Mouse (Mus musculus) retina, adult 2 months (tissue): ENCODE data around the gene Ppp4r1.
A peak's percentile ranks its signal among the peaks of the same experiment; 100 is the strongest.

Experiments used
- DNase-seq: peaks from one replicate; pipeline ENCODE4 v3.0.0-alpha.2; 2012; ENCODE audit warnings: low read depth, low spot score

The Ppp4r1 gene

DNA sequence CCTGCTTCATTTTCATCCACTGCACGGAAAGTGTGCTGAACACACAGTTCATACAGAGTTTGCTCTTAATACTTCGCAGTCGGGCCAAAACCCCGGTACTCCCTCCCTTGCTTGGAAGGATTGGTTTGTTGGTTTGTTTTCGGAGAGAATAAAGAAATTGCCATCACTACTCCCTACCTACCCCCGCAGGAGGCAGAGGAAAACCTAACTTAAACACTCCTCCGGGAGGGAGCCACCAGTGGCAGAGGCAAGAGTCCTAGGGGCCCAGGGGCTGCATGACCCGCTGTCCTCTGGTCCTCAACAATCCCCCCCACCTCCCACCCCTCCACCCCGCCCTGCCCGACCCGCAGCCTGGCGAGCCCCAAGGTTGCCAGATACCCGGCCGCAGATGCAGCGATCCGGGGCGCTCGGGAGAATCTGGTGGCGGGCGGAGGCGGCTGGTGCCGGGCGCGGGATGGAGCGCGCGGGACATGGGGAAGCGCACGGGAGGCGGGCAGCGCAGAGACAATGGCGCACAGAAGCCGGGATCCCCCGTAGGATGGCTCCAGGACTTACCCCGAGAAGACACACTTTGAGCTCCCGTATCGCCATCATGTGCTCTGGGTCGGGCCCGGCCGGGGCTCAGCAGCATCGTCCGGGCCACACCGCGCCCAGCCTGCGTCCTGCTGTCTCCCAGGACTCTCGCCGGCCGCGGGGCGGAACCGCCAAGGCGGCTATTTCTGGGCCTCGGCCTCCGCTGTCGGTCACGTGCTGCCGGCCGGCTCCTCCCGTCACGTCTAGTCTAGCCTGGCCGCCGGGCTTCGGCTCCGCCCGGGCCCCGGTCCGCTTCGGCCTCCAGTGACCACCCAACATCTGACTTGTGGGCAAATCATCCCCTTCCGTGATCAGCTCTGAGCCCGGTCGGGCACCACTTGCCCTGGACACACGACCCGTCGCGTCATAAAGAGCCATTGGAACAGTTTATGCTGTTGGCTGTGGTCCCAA lies 10.1 kb upstream of the Ppp4r1 start, which contains the start of gene Rab31:
Gene Rab31, minus strand, starts transcription at position 802 of the 984 bp plus-strand sequence.
- no peak for DNase-seq

DNA sequence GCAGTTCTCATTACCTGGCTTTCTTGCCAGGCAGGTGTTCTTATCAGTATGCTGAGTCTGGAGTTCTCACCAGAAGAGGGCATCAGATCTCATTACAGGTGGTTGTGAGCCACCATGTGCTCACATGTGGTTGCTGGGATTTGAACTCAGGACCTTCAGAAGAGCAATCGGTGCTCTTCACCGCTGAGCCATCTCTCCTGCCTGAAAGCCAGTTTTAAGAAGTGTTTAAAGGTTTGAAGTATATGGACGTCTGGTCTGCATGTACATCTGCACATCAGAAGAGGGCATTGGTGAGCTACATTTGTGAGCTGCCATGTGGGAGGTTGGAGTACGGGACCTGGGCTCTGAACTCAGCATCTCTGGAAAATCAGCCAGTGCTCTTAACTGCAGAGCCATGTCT lies 8.8 kb upstream of the Ppp4r1 start:
- DNase-seq = no peak

DNA sequence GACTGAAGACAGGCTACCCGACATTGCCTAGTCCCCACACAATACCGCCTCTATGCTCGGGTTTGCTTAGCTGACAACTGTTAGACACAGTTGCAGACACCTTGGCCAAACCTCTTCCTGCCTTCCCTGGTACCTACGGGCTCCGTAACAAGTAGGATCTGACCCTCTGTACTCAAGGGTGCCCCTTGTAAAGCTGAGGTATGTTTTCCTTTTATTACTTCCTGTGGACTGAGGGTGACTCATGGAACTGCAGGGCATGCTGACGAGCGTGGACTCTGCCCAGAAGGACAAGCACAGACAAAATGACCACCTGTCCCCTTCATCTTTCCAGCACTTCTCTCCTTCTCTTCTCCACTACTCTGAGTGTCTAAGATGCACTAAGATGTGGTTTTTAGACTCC lies 7.9 kb upstream of the Ppp4r1 start:
- DNase-seq = no peak

DNA sequence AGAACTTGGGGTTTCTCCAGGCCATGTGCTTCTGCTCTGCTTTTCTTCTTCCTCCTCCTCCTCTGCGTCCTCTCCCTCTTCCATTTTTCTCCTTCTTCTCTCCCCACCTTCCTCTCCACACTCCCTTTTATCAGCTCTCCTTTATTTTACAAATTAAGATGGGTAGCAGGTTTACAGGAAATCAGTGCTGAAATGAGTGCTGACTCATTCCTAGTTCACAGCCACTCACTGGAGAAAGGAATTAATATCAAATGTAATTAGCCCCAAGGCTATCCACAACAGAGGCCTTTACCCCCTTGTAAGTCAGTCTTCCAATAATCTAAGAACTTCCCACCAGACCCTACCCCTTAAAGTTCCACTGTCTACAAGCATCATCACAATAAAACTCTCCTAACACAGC lies 6.1 kb upstream of the Ppp4r1 start:
- DNase-seq = no peak

DNA sequence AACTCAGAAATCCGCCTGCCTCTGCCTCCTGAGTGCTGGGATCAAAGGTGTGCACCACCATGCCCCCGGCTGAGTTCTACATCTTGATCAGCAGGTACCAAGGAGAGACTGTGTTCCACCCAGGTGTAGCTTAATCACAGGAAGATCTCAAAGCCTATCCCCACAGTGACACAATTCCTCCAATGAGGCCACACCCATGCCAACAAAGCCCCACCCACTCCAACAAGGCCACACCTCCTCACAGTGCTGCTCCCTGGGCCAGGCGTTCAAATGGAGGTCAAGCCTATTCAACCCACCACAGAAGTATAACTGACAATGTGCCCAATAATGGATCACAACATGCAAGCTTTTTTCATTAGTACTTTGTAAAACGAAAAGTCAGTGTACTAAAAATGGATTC lies 4.9 kb upstream of the Ppp4r1 start:
- no peak for DNase-seq

DNA sequence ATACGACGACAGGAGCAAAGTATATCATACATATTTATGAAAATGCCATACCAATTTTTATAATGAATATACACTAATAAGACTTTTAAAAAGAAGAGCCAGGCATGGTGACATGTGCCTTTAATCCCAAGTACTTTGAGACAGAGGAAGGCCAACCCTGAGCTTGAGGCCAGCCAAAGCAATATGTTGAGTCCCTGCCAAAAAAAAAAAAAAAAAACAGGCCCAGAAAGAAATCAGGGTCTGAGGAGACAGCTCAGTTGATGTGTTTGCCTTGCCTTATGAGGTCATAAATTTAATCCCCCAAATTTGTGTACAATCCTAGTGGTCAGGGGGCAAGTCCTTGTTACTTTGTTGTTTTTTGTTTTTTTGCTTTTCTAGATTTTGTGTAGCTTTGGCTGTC lies 1.4 kb upstream of the Ppp4r1 start:
- DNase-seq = no peak

DNA sequence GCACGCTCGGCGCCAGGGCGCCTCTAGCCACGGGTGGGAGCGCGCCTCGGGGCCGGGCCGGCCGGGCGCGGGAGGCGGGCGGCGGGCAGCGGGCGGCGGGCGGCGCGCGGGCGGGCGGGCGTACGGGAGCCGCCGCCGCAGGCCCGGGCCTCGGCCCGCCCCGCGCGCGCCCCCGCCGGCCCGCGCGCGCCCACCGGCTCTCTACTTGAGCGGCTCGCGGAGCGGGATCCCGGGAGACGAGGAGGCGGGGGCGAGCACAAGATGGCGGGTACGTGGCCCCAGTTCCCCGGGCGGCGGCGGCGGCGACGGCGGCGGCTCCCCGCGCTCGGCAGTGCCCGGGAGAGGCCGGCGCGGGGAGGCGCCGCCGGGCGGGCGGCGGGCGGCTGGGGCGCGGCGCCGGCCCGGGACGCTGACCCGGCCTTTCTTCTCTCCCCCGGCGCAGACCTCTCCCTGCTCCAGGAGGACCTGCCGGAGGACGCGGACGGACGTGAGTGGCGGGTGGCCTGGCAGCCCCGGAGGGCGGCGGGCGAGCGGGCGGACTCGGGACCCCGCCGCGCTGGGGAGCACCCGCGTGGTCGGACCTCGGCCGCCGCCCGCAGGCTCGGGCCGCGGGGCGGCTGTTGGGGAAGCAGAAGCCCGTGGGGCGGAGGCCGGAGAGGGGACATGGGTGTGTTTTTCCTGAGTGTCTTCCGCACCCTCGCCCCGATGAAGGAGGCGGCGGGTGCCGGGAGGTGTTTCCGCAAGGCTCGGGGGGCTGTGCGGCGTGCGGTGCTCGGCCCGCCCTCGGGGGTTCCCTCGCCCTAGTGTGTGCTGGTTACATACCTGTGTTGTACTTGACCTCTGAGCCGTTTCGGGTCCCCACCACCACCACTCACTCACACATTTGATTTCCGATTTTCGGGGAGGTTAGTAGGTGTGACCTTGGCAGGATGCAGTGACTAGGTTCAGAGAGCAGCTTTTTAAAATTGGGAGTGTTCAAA lies 1.1 kb downstream of the Ppp4r1 start:
- peak; percentile 53 for DNase-seq

DNA sequence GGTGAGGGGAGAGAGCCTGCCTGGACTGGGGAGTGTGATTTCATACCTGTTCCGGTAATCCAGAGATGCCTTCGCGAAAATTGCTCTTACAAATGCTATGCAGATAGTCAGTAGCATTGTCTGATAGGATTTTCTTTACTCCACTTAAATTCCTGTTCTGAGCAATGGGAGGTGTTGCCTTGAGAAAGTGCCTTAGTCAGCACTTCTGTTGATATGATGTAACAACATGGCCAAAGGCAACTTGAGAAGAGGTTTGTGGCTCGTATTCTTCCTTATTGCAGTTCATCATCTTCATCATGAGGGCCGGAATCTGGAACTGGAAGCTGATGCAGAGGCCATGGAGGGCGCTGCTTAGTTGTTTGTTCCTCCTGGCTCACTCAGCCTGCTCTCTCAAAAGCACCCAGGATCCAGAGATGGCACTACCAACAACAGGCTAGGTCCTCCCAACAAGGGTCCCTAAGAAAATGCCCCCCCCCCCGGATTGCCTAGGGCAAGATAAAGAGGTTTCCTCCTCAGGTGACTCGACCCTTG lies 2.3 kb downstream of the Ppp4r1 start:
- DNase-seq = no peak

DNA sequence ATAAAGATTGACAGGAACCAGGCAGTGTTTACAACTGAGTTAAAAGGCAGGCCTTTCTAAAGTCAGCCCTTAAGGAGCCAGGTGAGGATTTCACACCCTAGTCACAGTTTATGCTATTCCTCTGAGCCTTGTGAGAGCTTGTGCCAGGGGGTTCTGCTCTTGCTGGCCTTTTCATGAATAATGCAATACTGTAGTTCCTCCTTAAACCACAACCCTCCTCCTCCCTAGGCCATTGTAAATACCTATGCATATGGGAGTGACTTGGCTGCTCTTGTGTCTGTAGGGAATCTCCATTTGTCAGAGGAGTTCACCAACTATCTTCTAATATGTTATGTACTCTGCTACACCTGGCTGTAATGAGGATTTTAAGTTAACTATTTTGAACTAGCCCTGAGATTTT lies 3.3 kb downstream of the Ppp4r1 start:
- DNase-seq = no peak

DNA sequence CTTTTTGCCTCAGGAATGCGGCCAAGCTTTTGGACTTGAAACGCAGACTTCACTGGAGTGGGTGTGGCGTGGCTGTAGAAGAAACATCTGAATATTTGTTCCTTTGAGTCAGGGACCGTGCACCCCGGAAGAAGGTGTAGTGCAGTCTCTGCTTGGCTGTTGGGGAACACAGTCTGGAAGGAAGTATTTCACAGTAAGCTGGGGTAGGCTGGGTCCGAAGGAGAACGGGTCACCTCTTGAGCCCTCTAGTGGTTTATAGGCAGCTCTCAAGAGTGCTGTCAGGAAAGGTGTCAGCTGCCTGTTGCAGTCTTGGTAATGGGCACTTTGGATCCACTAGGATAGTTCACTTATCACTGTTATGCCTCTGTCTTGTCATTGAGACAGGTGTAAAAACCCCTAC lies 3.9 kb downstream of the Ppp4r1 start:
- DNase-seq = no peak

DNA sequence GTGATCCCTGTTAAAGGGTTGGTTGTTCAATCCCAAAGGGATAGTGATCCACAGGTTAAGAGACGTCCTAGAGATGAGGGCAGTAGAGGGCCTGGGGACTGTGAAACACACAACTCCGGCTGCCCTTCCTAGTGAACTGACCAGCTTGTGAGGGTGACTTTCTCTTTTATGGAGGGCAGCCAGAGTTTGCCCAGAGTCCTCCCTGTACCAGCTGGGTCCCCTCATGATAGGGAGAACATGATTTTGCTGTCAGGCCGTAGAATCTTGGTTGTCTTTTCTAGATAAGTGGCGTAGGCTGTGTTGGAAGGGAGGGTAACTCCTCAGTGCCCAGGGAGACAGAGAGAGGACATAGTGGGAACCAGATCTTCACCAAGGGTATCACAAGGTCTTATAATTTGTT lies 4.9 kb downstream of the Ppp4r1 start:
- DNase-seq = no peak

DNA sequence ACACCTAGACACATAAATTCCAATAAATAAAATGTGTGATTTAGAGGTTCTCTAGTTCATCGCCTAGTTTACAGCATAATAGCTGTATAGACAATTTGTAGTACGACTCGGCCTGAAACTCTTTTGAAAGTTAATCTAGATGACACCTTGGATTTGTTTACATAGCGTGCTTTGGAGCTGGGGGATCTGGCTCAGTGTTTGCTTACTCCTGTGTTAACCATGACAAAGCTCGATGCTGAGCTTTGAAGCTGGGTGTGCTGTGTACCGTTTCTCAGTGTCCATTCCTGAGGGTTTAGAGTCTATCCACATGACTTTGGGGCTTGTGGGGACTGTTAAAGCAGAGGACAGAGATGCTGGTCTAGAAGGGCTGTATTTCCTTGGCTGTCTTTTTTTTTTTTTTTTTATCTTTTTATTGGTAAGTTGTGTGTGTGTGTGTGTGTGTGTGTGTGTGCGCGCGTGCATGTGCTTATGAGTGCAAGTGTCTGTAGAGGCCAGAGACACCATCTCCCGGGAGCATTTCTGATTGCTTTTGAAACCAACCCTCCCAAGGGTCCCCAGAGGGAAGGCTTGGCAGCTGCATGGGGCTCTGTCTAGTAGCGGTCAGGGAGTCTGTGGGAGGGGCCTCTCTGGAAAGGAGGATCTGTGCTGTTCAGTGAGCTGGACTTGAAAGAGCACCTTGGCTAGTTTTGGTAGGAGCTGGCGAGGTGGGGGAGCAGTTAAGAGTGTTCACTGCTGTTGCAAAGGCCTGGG lies 6.3 kb downstream of the Ppp4r1 start:
- DNase-seq = no peak

DNA sequence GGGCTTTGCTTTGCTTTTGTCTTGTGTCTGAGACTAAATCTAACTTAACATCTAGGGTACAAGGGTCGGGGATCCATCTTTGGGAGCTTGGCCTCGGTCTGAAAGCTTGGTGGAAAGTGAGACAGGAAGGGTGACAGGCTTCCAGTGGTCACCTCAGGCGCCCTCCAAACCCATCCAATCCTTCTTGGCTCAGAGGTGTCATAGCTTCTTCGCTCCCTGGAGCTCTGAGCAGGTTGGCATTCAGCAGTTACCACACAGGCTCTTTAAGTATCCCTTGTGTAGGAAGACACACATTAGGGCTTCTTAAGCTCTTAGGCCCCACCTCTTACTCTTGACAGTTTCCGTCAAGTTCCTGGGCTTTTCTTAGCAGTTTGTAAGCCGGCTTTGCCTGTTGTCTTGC lies 7.2 kb downstream of the Ppp4r1 start:
- no peak for DNase-seq

DNA sequence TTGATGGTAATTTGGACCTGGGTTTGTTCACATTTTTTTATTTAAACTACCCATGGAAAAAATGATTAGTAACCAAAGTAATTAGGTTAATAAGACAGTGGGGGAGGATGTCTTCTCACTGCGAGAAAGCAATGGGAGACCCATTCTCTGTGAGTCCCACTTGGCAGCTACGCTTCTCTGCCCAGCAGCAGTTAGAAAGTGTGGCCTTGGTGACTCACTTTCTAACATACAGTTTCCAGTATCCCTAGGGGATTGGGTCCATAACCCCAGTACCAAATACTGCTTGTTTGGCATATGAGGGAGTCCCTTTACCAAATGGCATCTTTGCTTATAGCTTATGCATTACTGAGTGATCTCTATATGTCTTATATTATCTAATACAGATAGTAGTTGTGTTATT lies 8.8 kb downstream of the Ppp4r1 start:
- DNase-seq = no peak

DNA sequence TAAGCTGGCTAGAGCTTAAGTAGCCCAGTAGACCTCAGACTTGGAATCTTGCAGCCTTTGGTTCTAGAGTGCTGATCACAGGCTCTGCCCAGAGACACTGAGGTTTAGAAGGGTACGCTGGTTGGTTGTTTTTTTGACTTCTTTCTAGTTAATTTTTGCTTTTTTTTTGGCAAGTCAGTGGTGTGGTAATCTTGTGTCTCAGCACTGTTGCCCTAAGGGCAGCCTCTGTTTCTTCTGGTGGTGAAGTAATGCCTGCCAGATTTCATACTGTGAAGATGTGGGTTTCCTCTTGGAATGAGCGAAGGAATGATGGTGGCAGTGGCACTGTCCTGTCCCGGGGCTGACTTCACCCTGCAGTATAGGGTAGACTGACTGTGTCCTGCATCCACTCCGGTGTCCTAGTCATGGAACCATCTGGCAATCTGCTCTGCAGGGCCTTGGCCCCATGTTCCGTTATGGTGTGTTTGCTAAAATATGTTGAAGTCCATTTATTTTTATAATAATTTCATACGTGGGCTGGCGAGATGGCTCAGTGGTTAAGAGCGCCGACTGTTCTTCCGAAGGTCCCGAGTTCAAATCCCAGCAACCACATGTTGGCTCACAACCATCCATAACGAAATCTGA lies 11.0 kb downstream of the Ppp4r1 start:
- no peak for DNase-seq

DNA sequence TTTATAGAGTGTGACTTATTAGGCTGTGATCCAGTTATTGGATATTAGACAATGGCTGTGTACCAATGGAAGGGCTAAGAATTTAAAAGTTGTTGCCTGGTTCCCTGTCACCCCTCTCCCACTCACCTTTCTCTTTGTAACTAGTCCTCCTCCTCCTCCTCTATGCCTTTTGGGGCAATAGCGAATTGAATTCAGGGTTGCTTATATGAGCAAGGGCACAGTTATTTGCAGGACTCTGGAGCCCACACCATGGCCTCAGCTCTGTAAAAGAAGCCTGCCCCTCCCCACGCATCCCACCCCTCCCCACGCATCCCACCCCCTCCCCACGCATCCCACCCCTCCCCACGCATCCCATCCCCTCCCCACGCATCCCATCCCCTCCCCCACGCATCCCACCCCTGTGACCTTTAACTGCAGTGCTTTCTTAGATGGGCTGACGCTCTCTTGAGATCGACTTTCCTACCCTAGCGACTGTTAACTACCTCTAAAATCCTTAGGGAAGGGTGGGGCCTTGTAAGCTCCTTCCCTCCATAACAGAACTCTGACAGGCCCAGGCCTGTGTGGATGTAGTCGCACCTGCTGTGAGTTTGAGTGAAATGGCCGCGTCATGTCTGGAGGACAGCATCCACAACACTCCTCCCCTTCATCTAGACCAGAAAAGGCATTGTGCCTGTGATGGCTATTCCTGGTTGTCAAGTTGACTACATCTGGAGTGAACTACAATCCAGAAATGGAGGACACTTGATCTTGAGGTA lies 11.9 kb downstream of the Ppp4r1 start:
- DNase-seq = no peak

DNA sequence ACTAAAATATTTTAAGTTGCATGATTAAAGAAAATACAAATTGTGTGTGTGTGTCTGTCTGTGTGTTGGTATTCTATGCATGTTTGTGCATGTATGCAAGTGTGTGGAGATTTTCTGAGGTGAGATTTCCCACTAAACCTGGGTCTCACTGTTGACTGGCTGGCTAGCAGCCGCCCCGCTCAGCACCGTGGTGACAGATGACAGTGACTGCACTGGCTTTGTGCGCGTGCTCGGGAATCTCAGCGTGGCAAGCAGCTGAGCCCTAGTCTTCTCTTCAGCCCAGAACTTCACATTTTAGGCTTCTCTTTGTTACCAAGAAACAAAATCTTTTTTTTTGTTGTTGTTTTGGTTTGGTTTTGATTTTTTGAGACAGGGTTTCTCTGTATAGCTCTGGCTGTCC lies 13.7 kb downstream of the Ppp4r1 start:
- DNase-seq = no peak

DNA sequence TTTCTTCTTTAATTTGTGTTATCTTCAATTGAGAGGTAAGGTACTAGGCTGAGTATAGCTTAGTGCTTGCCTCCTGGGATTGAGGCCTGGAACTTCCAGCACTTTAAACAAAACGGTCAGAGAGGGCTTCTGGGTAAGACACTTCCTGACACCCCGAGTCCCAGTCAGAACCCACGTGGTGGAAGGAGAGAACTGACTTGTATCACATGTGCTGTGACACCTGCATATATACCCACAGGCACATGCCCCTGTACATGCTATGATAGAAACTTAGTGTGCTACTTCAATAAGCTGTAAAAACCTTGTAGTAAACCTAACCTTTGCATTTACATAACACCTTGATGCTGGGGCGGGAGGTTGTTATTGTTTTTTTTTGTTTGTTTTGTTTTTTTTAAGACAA lies 16.1 kb downstream of the Ppp4r1 start:
- no peak for DNase-seq

DNA sequence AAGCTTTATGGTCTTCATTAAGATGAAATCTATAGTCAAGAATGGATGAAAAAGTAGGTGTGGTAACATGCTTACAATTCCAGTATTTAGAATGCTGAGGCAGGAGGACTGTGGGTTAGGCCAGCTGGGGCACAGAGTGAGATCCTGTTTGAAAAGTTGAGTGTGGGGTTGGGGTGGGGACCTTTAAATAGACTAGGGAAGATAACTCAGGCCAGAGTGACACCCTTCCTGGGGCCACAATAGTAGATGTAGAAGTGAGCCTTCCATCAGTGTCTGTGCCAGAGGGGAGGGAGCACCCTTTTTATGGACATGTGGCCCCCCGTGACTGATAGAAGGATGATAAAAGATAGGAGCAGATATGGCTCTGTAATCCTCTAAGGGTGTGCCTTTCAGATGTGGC lies 17.0 kb downstream of the Ppp4r1 start:
- no peak for DNase-seq

DNA sequence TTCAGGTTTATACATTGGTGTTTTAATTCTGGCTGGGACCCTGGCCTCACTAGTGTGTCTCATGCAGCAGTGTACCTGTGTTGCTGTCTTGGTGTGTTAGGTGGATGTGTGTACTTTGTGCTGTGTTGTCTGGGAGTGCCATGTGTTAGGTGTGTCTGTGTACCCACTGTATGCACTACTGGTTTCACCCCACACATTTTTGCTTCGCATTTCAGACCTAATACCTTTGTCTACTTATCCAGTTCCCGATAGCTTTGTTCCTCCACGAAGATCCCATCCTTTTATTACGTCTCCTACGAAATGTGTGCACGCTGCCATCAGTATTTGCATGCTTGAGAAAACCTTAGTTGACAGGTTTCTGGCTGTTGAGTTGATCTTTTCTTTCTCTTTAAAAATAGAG lies 18.1 kb downstream of the Ppp4r1 start:
- no peak for DNase-seq
